Mouse (Mus musculus): ENCODE results near the gene 4930412O13Rik. TPM values are rescaled to one million over a fixed set of nuclear protein-coding genes. Genes with fewer than 3 reads are reported as not detected.

The 4930412O13Rik gene
- polyA plus RNA-seq (2012; rRNA removed) = 12.3 and 23.2 TPM in 2 replicates

DNA sequence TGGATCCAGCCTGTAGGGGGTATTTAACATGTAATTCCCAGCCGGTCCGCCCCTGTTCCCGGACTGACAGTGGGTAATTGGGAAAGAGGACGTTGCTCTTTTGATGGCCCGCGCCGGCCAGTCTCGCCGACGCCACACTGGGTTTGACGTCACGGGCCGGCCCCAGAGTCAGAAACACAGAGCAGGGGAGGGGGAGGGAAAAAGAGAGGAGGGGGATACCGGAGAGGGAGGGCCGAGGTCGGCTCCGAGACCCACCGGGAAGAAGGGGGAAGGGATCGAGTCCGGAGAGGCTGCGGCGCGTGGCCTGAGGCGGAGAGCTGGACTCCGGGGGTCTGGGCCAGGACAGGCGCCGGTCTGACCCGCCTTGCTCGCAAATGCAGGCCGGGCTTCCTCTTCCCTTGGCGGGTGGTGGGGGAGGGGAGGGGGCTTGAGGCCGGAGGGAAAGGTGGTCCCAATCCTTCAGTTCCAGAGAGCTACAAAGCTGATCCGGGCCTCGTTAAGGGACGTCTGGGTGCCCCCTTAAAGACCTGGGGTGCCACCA lies at the start of gene 4930412O13Rik:
Gene 4930412O13Rik, plus strand, starts transcription at position 202 of the 541 bp plus-strand sequence.
- DNase-seq (ENCODE audit: low spot score) = no peak

DNA sequence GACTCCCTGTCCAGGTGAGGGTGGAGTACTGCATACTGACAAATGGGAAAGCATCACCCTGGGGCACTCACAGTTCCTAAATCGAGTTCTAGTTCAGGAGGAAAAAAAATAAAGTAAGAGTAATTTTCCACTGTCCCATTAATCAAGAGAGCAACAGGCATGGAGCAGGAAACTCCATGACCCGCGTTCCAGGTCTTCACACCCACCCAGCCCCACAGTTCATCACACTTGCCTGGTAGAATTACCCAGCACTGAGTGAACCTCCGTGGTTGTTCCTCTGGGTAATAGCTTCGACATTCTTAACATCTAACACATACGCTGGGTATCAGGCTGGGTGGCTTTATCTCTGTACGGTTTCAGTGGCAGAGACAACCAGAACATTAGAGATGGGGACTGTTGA lies 47.3 kb upstream of the 4930412O13Rik start:
- no peak for DNase-seq (ENCODE audit: low spot score)

DNA sequence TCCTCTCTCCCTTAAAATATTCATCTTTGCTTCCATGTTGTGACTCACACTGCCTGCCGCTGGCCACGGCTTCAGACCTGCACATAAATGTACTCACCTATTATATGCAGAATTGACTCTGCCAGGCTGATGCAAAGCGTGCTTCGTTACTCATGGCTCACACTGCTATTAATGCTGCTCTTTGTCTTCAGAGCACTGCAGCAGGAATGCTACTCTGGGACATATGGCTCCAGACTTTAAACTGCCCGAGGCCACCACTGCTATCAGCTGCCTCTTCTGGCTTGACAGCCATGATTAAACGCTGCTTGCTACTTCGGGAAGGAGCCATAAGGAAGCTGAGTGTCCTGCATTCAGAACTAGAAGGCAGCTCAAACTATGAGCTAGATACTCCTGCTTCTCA lies 45.9 kb upstream of the 4930412O13Rik start:
- DNase-seq (ENCODE audit: low spot score) = no peak

DNA sequence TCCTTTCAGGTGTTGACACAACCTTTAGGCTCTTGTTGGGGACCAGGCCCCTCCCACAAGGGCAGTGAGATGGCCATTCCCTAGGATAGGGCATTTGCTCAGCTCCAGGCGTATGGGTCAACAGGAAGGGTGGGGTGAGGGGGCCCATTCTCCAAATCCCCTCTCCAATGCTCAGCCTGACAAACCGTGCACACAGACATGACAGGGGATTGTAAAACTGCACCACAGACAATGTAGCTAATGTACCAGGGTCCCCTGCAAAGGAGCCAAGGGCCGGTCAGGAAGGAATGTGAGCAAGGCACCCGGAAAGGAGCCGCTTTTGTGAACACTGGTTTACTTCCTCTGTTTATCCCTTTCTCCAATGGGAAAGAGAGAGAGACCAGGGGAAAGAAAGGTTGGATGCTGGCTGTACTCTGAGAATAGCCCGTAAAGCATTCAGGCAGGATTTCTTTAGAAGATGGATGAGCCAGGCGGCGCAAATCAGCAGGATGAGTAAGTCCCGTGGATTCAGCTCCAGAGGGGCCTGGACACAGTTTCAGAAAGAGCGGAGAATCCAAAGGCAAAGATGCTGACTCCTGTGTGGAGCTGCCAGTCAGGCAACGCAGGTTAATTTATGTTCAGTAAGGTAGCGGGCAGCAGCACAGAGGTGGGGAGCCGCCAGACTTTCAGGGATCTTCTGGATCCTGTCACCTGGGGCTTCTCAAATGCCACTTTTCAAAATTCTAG lies 28.0 kb upstream of the 4930412O13Rik start:
- no peak for DNase-seq (ENCODE audit: low spot score)

DNA sequence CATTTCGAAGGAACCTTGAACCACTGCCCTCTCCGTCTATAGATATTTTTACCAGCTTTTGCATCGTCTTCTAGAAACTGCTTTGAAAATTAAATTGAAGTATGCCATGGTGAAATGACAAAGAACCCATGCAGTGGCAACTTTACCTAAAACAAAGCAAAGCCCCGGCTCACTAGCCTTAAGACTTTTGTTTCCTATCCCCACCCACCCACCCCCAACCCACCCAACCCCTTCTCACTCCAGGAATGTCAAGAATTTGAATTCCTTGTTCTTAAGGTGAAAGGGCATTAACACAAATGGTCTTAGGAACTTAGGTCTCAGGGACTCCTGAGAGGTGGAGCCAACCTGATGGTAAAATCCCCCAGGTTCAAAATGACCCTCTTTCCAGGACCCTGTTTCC lies 25.2 kb upstream of the 4930412O13Rik start:
- no peak for DNase-seq (ENCODE audit: low spot score)

DNA sequence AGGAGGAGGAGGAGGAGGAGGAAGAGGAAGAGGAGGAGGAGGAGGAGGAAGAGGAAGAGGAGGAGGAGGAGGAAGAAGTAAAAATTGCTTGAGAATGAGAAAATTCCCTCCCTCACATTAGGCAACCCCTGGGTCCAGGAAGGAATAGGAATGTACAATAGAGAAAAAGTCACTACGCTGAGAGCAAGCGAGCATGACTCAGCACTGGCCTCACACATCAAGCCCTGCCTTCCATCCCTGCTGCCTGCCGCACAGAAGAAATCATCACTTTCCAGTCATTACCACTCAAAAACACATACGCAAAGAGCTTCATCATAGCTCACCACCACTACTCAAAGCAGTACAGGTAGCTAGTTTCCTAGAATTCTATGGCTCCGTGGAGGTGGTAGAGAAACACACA lies 20.4 kb upstream of the 4930412O13Rik start:
- DNase-seq (ENCODE audit: low spot score) = no peak

DNA sequence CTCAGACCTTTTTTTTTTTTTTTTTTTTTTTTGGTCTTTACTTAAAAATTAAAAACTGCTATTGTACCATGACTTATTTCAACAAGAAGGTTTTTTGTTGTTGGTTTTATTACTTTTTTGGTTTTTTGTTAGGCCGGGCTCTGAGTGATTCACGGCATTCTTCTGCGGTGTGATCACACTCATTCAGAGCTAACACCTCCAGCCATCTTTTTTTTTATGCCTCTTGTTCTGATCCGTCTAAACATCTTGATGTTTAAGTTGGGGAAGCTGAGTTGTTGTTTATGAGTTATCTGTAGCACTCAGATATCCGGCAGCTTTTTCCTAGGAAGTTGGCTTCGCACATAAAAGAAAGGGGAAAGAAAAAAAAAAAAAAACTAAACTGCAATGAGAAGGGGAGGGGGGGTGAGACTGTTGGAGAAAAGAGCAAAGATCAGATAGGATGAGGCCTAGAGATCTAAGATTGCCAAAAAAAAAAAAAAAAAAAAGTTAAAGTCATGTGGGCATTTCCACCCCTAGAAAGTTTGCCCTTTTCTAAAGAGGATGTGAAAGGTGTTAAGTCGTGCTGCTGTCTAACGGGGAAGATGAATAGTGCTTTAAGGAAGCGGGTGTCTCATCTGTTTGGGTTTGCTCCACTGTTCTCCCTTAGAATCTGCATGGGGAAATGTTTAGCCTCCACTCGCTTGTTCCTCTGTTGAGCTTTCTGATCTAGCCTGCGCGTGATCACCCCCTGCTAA lies 13.8 kb upstream of the 4930412O13Rik start:
- no peak for DNase-seq (ENCODE audit: low spot score)

DNA sequence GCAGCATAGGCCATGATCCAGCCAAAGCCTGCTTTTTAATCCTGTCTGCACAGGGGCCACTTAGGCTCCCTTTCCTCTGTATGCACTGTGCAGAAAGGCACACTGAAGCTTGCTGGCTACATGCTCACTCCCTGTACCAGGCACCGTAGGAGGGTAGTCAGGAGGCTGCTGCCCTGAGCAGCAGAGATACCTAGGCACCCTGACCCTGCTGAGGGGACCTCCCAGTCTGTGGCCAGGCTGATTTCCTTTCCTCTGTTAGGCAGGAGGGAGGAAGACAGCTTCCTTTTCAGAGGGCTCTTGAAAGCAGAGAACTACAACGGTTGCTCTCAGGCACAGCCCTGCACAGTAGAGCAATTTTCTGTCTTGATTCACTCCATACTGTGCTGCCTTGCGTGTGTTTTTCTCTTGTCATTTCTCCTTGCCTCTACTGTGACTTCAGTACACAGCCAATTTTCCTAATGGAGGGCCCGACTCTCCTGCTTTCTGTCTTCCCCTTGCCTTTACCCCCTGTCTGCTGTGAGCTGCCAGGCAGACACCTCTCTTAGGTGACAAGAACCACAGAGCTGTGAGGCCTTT lies 9.8 kb upstream of the 4930412O13Rik start:
- DNase-seq (ENCODE audit: low spot score) = no peak

DNA sequence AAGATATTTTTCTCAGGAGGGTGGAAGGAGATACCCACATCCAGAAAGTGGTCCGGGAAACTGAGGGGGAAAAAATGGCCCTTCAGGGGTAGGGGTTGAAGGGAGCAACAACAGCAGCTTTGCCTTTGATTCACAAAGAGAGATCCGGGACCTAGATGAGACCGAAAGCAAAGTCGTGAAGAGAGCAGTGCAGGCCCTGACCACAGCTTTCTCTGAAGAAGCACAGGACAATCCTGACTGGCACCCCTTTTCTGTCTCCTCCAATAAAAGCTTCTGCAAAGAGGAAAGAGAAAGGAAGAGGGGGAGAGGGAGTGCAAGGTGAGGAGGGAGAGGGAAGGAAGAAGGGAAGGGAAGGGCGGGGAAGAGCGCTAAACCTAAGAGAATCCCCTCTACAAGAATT lies 9.3 kb upstream of the 4930412O13Rik start:
- no peak for DNase-seq (ENCODE audit: low spot score)

DNA sequence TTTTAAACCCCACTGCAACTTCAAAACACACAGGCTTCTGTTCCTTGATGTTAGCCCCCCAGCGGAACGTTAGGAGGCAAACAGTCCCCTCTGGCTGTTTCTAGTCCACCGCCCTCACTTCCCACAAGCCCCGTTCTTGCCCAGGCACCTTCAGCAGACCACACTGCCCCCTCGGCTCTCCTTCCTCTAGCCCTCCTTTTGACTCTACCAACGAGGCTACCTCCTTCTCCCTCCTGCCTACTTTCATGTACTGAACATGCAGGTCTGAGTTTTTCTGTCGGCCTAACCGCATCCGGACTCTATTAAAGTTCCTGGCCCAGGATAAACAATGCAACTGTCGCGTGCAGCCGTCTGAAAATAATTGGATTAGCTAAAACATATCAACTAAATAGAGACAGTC lies 8.4 kb upstream of the 4930412O13Rik start:
- no peak for DNase-seq (ENCODE audit: low spot score)

DNA sequence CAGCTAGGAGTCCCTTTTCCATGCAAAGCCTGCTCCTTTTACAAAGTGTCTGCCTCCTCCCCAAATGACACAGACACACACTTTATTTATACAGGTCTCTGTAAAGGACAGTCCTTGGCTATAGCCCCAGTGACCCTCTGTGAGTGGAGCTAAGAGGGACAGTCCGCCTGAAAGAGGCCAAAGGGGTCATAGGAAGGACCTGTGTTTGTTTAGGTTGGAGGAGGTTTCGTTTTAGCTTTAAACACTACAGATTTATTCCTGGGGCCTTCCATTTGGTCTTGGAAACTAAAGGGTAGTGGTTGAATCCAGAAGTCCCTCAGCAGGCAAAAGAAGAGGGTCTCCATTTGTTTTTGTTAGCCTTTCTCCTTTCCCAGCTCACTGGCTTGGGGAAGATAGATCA lies 7.3 kb upstream of the 4930412O13Rik start:
- no peak for DNase-seq (ENCODE audit: low spot score)

DNA sequence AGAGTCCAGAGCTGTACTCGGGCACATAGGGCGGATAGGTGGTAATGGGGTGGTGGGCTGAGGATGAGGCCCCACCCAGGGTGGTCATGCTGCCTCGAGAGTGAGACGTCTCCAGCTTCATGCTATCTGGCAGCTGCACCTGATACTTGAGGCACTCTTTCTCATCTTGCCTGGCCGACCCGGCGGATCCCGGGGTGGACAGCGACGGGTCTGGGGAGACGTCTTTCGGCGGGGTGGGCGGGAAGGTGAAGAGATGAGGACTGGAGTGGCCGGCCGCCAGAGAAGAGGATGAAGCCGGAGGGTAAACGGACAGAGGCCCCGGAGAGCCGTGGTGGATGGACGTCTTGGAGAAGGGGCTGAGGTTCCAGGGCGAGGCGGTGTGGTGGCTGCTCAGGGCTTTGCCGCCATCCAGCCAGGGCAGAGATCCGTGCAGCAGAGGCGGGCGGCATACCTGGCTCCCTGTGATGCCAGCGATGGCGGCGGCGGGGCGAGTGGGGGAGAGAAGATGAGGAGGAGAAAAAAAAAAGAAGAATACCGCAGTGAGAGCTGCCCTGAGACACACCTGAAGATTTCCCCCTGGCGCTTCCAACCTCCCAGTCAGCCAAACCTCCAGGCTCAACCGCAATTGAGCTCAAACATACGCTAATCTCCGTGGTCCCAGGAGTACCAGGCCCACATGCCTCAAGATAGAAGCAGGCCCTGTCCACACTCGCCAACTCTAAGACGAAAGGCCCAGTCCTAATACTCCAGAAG lies 6.4 kb upstream of the 4930412O13Rik start:
- no peak for DNase-seq (ENCODE audit: low spot score)

DNA sequence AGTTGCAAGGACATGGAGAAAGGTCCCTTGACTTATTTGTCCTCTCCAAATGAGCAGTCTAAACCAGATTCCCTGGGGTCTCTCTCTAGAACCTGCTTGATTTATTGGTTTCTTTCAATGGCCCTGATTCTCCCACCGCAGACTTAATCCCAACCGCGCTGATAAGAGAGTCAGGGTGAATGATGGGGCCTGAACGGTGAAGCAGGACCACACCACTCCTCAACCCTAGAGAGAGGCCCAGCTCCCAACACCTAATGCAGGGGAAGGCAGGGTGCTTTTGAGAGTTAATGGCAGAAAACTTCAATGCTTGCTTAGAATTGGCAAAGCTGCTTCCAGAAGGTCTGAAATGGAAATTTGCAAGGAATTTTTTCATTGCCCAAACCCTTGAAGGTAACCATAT lies 5.8 kb upstream of the 4930412O13Rik start:
- no peak for DNase-seq (ENCODE audit: low spot score)

DNA sequence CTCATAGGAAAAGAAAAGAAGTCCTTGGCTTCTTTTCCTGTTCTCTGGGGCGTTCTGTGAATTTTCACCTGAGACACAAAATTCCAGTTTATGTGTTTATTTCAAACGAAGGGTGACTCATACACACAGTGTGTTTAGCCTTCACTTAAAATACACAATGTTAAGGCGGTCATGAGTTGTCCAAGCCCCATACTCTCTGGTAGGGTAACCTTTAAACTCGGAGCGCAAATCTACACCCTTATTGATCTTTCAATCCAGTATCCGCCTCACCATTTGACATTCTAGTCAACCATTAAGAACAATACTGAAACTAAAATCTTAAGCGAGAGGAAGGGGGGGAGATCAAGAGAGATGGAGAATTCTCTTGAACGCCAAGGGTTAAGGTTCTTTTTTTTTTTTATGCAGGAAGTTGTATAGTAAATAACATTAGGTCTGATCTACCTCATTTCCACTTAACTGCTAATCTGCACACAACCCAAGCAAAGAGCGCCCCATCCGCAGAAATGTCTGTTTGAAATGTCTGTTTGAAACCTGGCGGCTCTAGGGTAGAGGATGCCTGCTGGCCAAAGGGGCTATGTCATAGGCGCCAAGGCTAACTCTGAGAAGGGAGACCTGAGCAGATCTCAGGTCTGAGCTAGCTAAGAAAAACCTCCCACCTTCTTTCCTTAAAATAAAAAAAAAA lies 5.2 kb upstream of the 4930412O13Rik start:
- no peak for DNase-seq (ENCODE audit: low spot score)

DNA sequence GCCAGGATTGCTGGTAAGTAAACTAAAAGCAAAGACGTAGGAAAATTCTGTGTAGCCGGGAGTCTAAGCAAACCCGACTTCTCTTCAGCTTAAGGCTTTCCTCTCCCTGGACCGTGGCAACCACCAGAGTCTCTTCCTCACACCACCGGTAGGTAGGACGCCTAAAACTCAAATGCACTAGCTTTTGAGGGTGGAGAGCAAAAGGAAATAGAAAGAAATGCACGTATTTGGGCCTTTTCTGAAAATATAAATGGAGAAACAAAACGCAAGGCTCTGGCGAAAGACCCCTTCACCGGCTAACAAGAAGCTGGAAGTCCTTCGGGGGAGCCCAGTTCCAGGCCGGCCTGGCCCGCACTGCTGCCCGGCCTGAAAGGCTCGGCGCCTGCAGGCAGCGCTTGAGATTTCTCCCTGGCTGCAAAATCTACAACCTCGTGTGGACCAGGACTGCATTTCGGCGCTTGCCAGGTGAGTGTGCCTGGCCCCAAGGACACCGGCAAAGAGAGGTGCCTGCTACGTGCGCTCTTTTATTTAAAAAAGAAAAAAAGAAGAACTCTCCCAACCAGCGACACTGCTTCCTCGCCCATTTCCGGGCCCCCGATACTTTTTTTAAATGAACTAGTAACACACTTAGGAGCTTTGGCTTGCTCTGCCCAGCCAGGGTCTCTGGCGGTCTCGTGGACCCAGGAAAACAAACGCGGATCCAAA lies 4.3 kb upstream of the 4930412O13Rik start:
- no peak for DNase-seq (ENCODE audit: low spot score)

DNA sequence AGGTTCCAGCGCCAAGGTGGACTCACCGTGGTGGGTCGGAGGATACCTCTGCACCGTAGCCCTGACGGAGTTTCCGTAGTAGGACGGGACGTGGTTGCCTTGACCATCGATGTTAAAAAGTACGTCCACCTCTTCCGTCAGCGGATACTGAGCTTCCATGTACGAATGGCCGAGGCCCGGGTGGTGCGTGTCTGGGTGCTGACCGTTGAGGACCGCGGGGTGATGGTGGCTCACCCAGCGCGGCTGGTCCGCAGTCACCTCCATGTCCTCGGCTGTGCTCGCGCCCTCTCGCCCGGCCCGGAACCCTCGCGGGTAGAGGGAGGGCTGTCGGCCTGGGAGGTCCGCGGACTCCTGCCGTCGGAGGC lies 3.7 kb upstream of the 4930412O13Rik start:
- no peak for DNase-seq (ENCODE audit: low spot score)

DNA sequence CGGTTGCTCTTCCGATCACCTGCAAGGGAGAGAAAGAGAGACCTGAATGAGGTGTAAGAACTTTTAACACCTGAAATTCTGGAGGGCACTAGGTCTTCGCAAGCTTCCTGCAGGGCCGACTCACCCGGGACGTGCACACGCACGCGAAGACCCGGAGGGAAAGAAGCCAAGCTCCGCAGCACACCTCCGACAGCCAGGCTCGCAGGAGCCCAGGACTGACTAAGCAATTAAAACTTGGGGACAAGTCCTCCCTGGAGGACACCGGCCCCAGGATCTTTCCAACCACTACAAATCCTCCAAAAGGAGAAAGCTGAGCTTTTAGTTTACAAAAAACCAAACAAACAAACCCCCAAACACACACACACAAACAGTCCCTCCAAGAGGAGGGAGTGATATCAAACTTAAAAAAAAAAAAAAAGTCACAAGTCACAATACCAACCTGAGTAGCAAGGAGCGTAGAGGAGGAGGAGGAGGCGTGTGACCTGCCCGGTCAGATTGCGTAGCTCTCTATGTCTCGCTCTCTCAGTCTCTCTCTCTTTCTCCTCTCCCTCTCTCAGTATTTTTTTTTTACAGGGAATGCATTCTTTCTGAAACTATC lies 3.0 kb upstream of the 4930412O13Rik start:
- DNase-seq (ENCODE audit: low spot score) = no peak

DNA sequence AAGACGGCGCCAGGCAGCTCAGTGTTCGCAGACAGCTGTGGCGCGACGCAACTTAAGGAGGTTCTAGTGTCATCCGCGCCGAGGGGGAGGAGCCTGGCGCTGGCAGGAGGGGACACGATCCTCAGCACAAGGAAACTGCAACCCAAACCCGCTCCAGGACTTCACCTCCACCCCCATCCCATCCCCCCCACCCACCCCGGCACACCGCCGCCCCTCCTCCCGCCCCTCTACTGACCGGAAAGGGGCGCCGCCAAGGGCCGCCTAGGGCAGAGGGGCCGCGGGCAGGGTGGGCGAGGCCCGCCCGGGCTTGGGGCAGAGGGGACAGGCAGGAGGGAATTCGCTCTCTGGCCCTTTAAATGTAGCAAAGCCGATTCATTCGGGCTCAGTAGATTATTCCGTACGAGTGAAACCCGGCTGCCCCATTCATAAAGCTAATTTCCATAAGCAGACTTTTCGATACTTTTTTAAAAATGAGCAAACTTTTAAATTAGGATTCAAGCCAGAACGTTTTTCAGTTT lies 2.4 kb upstream of the 4930412O13Rik start:
- peak; percentile 77 for DNase-seq (ENCODE audit: low spot score)

DNA sequence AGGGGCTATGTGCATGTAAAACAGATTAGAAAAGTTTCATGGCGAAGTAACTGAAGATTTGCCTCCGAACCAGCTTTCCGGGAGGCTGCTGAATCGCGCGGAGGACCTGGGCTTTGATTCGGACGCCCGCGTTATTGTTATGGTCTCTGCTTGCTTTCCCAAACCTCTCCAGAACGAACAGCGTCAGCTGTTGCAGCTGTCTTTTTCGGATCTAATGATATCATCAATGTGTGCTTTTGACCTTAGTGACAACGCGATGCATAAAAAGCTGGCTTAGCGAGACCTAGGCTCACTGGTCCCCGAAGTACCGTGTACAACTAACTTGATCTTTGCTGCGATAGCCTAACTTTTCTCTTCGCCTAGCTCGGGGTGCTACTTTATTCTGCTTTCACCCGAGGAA lies 2.0 kb upstream of the 4930412O13Rik start:
- no peak for DNase-seq (ENCODE audit: low spot score)

DNA sequence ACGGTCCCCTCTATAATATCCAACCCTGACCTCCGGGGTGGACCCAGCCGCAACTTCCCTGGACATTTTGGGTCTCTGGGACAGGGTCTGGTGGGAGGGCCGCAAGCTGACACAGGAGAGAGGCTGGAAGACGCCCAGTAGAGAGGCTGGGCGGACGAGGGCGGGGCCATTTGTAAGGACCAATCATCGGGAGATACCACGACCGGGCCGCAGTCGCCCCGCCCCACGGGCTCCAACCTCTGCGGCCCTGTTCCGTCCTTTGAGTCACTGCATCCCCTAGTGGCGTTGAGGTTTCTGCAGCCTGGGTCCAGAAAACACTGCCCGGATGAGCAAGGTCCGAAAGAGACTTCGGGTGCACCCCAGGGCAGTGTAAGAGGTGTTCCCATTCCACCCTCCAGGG lies 1.6 kb upstream of the 4930412O13Rik start:
- DNase-seq (ENCODE audit: low spot score) = peak; percentile 90

Data from urinary bladder, adult 2 months (tissue).